Mouse (Mus musculus): ENCODE measurements around the gene Fubp3.

GRCm38 (mm10) chr2:31662939-31663803 is 90.7 kb downstream of the Fubp3 start:
- TF ChIP-seq CTCF (IDR thresholded peaks at IDR 0.05), result no peak
- no peak for TF ChIP-seq EP300 (IDR thresholded peaks at IDR 0.05; ENCODE audit: insufficient read depth, low read depth, low read length)
- no peak for TF ChIP-seq POLR2A (IDR thresholded peaks at IDR 0.05; ENCODE audit: insufficient read depth, low read depth, low read length)
